Mouse (Mus musculus) thymus, postnatal 14 days (tissue): ENCODE results near the gene Rad51d.
"Not testable (repeated sequence)": the region's sequence is repeated elsewhere in the genome, so short reads cannot be mapped to it uniquely, and the experiment has no call there.

Experiments
- DNase-seq: peaks from one replicate; pipeline ENCODE4 v3.0.0; 2021

The Rad51d gene

DNA sequence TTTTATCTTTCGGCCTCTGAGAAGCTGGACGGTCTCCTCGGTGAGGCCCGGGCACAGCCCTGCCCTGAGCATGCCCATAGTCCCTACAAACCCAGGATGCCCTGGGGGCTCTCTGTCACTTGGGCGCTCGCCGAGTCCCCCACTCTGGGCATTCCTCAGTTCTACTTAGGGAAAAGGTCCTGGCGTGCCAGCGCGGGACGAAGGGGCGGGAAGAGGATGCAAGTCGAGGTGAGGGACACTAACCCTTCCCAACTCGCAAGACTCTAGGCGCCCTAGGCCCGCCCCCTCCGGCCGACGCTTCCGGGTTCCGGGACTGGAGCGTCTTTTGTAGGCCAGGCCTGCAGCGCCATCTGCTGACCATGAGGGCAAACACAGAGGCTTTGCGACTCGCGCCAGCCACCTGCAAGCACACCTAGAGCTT lies at the start of gene Rad51d:
Gene Rad51d (minus strand): TSS at position 273 of the 421 bp plus-strand sequence.
- DNase-seq = peak; percentile 97

- no peak for DNase-seq
Observed at GRCm38 (mm10) chr11:82933186-82933585, 42.8 kb upstream of the Rad51d start.

- DNase-seq = not testable (repeated sequence)
Observed at GRCm38 (mm10) chr11:82931671-82932450, 41.4 kb upstream of the Rad51d start.

GRCm38 (mm10) chr11:82931161-82931560 lies 40.7 kb upstream of the Rad51d start:
- not testable (repeated sequence) for DNase-seq

DNA sequence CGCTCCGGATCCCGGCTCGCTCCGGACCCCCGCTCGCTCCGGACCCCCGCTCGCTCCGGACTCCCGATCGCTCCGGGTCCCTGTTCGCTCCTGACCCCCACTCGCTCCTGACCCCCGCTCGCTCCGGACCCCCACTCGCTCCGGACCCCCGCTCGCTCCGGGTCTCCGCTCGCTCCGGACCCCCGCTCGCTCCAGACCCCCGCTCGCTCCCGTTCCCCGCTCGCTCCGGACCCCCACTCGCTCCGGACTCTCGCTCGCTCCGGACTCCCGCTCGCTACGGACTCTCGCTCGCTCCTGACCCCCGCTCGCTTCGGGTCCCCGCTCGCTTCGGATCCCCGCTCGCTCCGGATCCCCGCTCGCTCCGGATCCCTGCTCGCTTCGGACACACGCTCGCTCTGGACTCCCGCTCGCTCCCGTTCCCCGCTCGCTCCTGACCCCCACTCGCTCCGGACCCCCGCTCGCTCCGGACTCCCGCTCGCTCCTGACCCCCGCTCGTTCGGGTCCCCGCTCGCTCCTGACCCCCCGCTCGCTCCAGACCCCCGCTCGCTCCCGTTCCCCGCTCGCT lies 40.1 kb upstream of the Rad51d start:
- DNase-seq = not testable (repeated sequence)

DNA sequence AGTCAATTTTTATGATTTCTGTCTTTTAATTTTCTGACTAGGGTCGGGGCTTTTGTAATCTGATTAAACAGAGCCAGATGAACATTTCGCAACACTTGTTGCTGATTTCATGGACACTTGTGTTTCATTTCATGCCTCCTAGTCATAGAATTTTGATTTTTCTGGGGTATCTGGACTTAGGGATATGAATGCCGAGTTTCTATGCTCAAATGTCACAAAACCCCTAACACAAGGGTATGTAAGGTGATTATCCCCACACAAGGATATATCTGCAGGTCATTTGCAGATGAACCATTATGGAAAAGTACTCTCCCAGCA lies 39.2 kb upstream of the Rad51d start:
- DNase-seq = no peak

- DNase-seq = no peak
Observed at GRCm38 (mm10) chr11:82928897-82929632, 38.7 kb upstream of the Rad51d start.

GRCm38 (mm10) chr11:82923910-82924309 lies 33.5 kb upstream of the Rad51d start:
- DNase-seq = not testable (repeated sequence)

DNA sequence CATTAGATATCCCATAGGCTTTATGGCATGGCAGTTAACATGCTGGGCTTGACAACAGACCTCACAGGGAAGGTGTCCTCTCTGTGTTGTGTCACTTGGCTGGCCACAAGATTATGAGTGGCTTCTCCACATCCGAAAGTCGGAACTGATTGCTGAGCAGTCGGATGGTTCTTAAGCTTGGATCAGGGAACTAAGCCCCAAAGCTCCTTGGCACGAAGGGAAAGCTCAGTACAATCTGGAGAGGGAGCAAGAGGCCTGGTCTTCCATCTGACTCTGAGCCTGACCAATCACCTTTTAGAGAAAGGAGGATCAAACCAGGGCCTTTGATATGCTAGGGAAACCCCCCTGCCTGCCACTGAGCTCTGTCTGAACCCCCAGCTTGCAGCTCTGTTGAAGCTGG lies 31.3 kb upstream of the Rad51d start:
- no peak for DNase-seq

GRCm38 (mm10) chr11:82920768-82921167 lies 30.4 kb upstream of the Rad51d start:
- DNase-seq = no peak

GRCm38 (mm10) chr11:82914711-82915352 lies 24.4 kb upstream of the Rad51d start:
- peak; percentile 82 for DNase-seq

- DNase-seq = no peak
Observed at GRCm38 (mm10) chr11:82910679-82911389, 20.4 kb upstream of the Rad51d start.

- no peak for DNase-seq
Observed at GRCm38 (mm10) chr11:82910250-82910649, 19.8 kb upstream of the Rad51d start, which contains the start of gene Unc45b. TSS of gene Unc45b (plus strand) at chr11:82910550.

DNA sequence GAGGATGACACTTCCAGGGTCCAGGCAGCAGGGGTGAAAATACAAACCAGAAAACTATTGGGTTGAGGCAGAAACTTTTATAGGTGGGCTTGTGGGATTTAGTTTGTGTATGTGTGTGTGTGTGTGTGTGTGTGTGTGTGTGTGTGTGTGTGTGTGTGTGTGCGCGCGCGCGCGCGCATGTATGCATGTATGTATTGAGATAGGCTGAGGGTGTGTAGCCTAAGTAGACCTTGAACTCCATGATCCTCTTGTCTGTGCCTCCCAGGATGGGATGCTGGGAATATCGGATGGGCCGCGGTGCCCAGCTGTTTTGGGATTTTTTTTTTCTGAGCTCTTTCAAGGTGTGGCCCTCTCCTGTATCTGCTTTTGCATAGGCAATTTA lies 18.2 kb upstream of the Rad51d start:
- DNase-seq = peak; percentile 31

- DNase-seq = peak; percentile 96
Observed at GRCm38 (mm10) chr11:82907651-82908607, 17.5 kb upstream of the Rad51d start, which contains the start of gene Nle1. TSS of gene Nle1 (minus strand) at chr11:82908411.

GRCm38 (mm10) chr11:82905816-82906215 lies 15.4 kb upstream of the Rad51d start:
- DNase-seq = no peak

GRCm38 (mm10) chr11:82904952-82905351 lies 14.5 kb upstream of the Rad51d start:
- no peak for DNase-seq

DNA sequence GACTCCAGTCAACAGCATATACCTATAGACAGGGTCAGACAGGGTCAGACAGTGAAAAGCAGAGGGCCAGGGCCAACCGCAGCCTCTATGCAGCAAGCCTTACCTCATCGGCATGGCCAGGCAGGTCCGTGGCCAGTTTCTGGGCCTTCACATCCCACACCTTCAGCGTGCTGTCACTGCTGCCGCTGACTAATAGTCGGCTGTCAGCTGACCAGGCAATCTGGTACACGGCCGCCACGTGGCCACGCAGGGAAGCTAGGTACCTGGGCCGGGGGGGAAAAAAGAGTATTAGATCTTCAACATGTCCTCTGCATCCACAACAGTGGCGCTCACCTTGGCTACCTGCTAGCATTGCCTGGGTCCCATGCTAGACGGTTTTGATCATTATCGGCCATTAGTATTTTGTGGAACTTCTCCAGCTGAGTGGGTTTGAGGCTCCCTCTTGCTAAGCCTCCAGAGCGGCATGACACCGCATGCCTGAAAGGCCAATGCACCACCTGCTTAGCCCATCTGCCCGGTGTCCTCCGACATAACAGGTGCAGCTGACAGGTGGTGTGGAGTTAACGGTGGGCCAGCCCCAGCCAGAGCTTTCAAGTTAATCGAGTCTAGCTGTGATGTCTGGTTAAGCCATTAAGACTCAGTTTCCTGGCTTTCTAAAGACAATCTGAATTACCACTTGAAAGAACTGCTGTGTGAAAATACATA lies 11.3 kb upstream of the Rad51d start:
- no peak for DNase-seq

DNA sequence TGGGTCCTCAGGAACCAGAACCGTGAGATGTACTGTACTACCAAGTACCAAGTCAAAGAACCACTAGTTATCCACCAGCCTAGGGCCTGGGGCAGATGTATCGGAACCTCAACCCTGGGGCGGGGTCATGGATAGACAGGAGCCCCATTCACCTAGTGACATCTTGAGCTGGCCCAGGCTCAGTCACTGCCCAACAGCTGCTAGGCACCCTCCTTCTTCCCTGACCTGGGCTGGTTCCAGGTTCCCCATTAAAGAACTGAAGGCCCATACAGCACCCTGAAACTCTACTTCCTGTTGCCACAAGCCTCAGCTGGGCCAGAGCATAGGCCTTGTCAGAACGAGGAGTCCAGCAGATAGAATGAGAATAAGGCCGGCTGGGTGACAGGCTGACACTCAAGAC lies 9.3 kb upstream of the Rad51d start:
- DNase-seq = no peak

GRCm38 (mm10) chr11:82897478-82897877 lies 7.1 kb upstream of the Rad51d start:
- no peak for DNase-seq

DNA sequence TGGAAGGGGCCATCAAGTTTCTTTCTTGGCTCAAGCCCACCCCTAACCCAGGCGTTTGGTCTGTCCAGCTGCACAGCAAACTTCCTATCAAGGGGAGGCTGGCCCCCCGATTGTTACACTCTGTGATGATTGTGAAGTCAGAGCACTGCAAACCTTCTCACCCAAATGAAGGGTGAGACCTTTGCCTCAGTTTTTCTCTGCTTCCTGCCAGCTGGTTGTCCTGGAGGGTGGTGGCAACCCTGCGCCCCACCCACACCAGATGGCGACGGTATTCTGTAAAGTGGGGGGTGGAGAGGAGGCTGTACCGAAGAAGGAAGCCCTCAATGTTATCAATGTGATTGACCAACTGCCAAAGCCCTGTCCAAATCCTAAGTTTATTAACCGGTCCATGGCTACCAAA lies 1.5 kb upstream of the Rad51d start, which contains the start of gene Fndc8:
Gene Fndc8 (plus strand): TSS at position 189 of the 400 bp plus-strand sequence.
- DNase-seq = peak; percentile 79
